Mouse (Mus musculus) small intestine, adult 2 months (tissue): ENCODE data around the gene Cd300lb. TPM values are rescaled to one million over a fixed set of nuclear protein-coding genes. Genes with fewer than 3 reads are reported as not detected.

Experiments used
- H3K27ac ChIP-seq: fragments of 200-500 bp; 2 replicates; pipeline ENCODE4 v1.5.1; 2012; ENCODE audit warnings: low read depth, low read length, control low read depth, inconsistent platforms; ENCODE audit not compliant: insufficient read depth
- H3K27me3 ChIP-seq: fragments of 200-500 bp; 2 replicates; pipeline ENCODE4 v1.6.1; 2012; ENCODE audit warnings: mild to moderate bottlenecking, moderate library complexity, low read length, inconsistent platforms; ENCODE audit not compliant: control insufficient read depth, insufficient read depth
- H3K36me3 ChIP-seq: fragments of 200-500 bp; 2 replicates; pipeline ENCODE4 v1.6.1; 2012; ENCODE audit warnings: mild to moderate bottlenecking, low read length, control low read depth, inconsistent platforms; ENCODE audit not compliant: control insufficient read depth, insufficient read depth
- H3K4me1 ChIP-seq: fragments of 200-500 bp; 2 replicates; pipeline ENCODE4 v1.6.1; 2012; ENCODE audit warnings: low read length, inconsistent platforms, mixed read lengths; ENCODE audit not compliant: control insufficient read depth, insufficient read depth, insufficient read length
- H3K4me3 ChIP-seq: fragments of 200-500 bp; 2 replicates; pipeline ENCODE4 v1.5.1; 2012; ENCODE audit warnings: low read depth, mild to moderate bottlenecking, control low read depth, inconsistent platforms, low read length, moderate library complexity
- CTCF ChIP-seq: fragments of 200-500 bp; IDR thresholded peaks from 2 replicates; pipeline ENCODE4 v1.5.1; 2012; ENCODE audit warnings: low read depth, mild to moderate bottlenecking, control low read depth, inconsistent platforms, low read length, moderate library complexity, mixed read lengths; ENCODE audit not compliant: insufficient replicate concordance, insufficient read length; ENCODE audit errors: extremely low read depth
- POLR2A ChIP-seq: fragments of 200-500 bp; IDR thresholded peaks from 2 replicates; pipeline ENCODE4 v1.6.1; 2012; ENCODE audit warnings: low read depth, mild to moderate bottlenecking, control low read depth, inconsistent platforms, low read length, moderate library complexity
- WGBS: fragments of 180-500 bp; shearing (Covaris S2); methylation state at CpG from one replicate; pipeline ENCODE4 v1.1.7; 2018; 5-methylcytosine and 5-hydroxymethylcytosine counted together
- polyA plus RNA-seq: library from polyadenylated mRNA; depleted of rRNA; stranded (reverse); fragments of >200 nt; gene quantifications from 2 replicates; pipeline ENCODE4 v1.2.3, GENCODE M21; 2012

Gene Cd300lb
- polyA plus RNA-seq, 1 experiment, result 0.46 TPM

GRCm38 (mm10) chr11:114908086-114908485 is 26.1 kb downstream of the Cd300lb start:
- H3K27ac ChIP-seq, result peak overlapping the region; percentile 40; the same call in 1 of the 2 replicates
- no peaks in the 10 kb centered on the region for H3K27me3 ChIP-seq
- no peaks in the 10 kb centered on the region for H3K36me3 ChIP-seq
- no peaks in the 10 kb centered on the region for H3K4me1 ChIP-seq
- WGBS, result 49% methylated on average over 4 of the region's 4 CpGs
- TF ChIP-seq CTCF (no peak), POLR2A (no peak)
- H3K4me3 ChIP-seq, result no peak overlapping the region

- TF ChIP-seq CTCF (no peak), POLR2A (no peak)
- Histone ChIP-seq H3K36me3 (no peaks in the 10 kb centered on the region), H3K4me3 (no peak overlapping the region), H3K27ac (peak overlapping the region; percentile 40; the same call in 1 of the 2 replicates), H3K4me1 (no peaks in the 10 kb centered on the region), H3K27me3 (no peaks in the 10 kb centered on the region)
- 57% methylated on average over 4 of the region's 4 CpGs for WGBS
Observed at GRCm38 (mm10) chr11:114907567-114907966, 26.6 kb downstream of the Cd300lb start.

- WGBS, result 90% methylated on average over 4 of the region's 4 CpGs
- Histone ChIP-seq H3K4me3 (no peak overlapping the region), H3K36me3 (no peaks in the 10 kb centered on the region), H3K4me1 (no peaks in the 10 kb centered on the region), H3K27ac (no peak overlapping the region), H3K27me3 (no peaks in the 10 kb centered on the region)
- no peak for TF ChIP-seq POLR2A
- TF ChIP-seq CTCF, result no peak
Observed at GRCm38 (mm10) chr11:114903224-114903623, 31.0 kb downstream of the Cd300lb start.

GRCm38 (mm10) chr11:114898026-114898425 is 36.2 kb downstream of the Cd300lb start:
- H3K27me3 ChIP-seq, result no peaks in the 10 kb centered on the region
- H3K36me3 ChIP-seq, result no peaks in the 10 kb centered on the region
- H3K27ac ChIP-seq, result 0 out of 2 replicates have a peak overlapping the region, but pooled peaks have one; percentile 33
- WGBS, result 19% methylated on average over 1 of the region's 1 CpGs
- H3K4me3 ChIP-seq, result no peak overlapping the region
- TF ChIP-seq CTCF, result no peak
- no peak for TF ChIP-seq POLR2A
- no peaks in the 10 kb centered on the region for H3K4me1 ChIP-seq

GRCm38 (mm10) chr11:114896085-114896484 is 38.1 kb downstream of the Cd300lb start:
- H3K36me3 ChIP-seq, result no peaks in the 10 kb centered on the region
- no peak for TF ChIP-seq POLR2A
- no peak for TF ChIP-seq CTCF
- no peaks in the 10 kb centered on the region for H3K27me3 ChIP-seq
- 78% methylated on average over 3 of the region's 3 CpGs for WGBS
- no peak overlapping the region for H3K27ac ChIP-seq
- no peak overlapping the region for H3K4me3 ChIP-seq
- H3K4me1 ChIP-seq, result no peaks in the 10 kb centered on the region

DNA sequence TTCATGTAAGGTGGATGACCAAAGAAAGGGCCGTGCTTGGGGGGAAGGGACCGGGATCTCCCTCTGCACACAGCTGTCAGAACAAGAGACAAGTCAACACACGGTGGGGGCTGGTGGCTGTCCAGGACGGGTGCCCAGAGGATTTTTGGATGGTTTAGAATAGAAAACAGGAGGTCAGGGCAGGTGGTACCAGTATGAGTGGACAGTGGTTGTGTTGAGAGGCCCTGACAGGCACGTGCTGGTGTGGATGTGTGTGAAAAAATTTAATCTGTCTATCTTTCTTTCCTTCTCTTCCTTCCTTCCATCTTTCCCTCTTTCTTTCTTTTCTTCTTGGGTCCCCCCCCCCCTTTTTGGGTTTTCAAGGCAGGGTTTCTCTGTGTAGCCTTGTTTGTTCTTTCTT is 43.6 kb downstream of the Cd300lb start:
- TF ChIP-seq POLR2A, result no peak
- TF ChIP-seq CTCF, result no peak
- Histone ChIP-seq H3K27me3 (no peaks in the 10 kb centered on the region; the same call in 1 of the 2 replicates), H3K27ac (0 out of 2 replicates have a peak overlapping the region, but pooled peaks have one; percentile 26), H3K4me1 (no peaks in the 10 kb centered on the region), H3K36me3 (no peaks in the 10 kb centered on the region), H3K4me3 (peak overlapping the region; percentile 45)
- WGBS, result 48% methylated on average over 5 of the region's 5 CpGs

DNA sequence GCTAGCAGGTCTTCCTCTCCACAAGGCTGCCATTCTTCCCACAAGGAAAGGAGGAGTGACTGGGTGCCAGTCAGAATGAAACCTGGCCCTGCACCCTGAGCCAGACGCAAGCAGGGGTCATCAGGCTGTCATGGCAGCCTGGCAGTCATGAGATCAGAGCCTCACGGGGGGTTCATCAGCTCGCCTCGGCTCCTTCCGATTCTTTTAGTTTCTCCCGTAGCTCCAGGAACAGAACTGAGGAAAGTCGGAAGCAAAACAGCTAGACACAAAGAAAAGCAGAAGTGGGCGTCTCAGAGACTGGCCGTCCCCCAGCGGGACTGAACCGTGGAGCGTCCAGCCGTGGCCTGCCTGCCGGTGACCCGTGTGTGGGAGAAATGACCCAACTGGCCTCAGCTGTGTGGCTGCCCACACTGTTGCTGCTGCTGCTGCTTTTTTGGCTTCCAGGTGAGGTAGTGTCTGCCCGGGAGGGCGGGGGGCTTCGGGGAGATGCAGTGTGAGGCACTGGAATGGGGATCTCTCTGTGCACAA is 44.1 kb downstream of the Cd300lb start, which contains the start of gene Cd300a:
TSS of gene Cd300a (plus strand) at position 51 of the 528 bp plus-strand sequence.
- H3K27ac ChIP-seq, result 0 out of 2 replicates have a peak within 1 kb of the TSS, but pooled peaks have one; percentile 26
- 73% methylated on average over 18 of the region's 18 CpGs for WGBS

More for the DNA sequence above, 44.1 kb downstream of the Cd300lb start, which contains the start of gene Cd300a:
- TF ChIP-seq CTCF, result no peak
- TF ChIP-seq POLR2A, result no peak
- no peaks in the 10 kb centered on the region for H3K36me3 ChIP-seq
- H3K4me1 ChIP-seq, result no peaks in the 10 kb centered on the region
- peak within 1 kb of the TSS; percentile 45 for H3K4me3 ChIP-seq
- H3K27me3 ChIP-seq, result no peaks in the 10 kb centered on the region; the same call in 1 of the 2 replicates
